Mouse (Mus musculus) liver, embryonic 14.5 days (tissue): ENCODE measurements around the gene Spta1.

Source experiments
- CTCF ChIP-seq: IDR thresholded peaks from 2 replicates; pipeline ENCODE4 v1.5.1; 2016; ENCODE audit warnings: antibody characterized with exemption, low read depth, control low read depth
- EP300 ChIP-seq: IDR thresholded peaks from 2 replicates; pipeline ENCODE4 v1.6.1; 2016; ENCODE audit warnings: antibody characterized with exemption, low read depth

- TF ChIP-seq CTCF (no peak), EP300 (peak; percentile 90)
These were observed at the start of gene Spta1 for GRCm38 (mm10) chr1:174172605-174173004.
